Mouse (Mus musculus) lung, adult 2 months (tissue): Measurements from ENCODE around the gene Wnt5b. TPM values are rescaled to one million over a fixed set of nuclear protein-coding genes. Genes with fewer than 3 reads are reported as not detected.
A peak's percentile ranks its signal among the peaks of the same experiment; 100 is the strongest.

Experiments
- DNase-seq: peaks from one replicate; pipeline ENCODE4 v3.0.0; 2022
- H3K4me1 ChIP-seq: fragments of 200-500 bp; 2 replicates; pipeline ENCODE4 v1.6.1; 2011; ENCODE audit warnings: low read length; ENCODE audit not compliant: control insufficient read depth, insufficient read depth
- H3K4me3 ChIP-seq: fragments of 200-500 bp; replicated peaks from 2 replicates; pipeline ENCODE3; 2011; ENCODE audit warnings: low read depth, mild to moderate bottlenecking, control low read depth, low read length; ENCODE audit errors: extremely low read depth
- CTCF ChIP-seq: fragments of 200-500 bp; IDR thresholded peaks from 2 replicates; pipeline ENCODE4 v1.5.1; 2011; ENCODE audit warnings: mild to moderate bottlenecking, low read length, control low read depth; ENCODE audit not compliant: insufficient read depth
- POLR2A ChIP-seq: fragments of 200-500 bp; IDR thresholded peaks from 2 replicates; pipeline ENCODE4 v1.6.1; 2011; ENCODE audit warnings: low read depth, mild to moderate bottlenecking, control low read depth, low read length, borderline replicate concordance; ENCODE audit errors: extremely low read depth
- whole genome bisulfite sequencing: fragments of 180-500 bp; shearing (Covaris S2); methylation state at CpG from one replicate; pipeline ENCODE4 v1.1.7; 2018; 5-methylcytosine and 5-hydroxymethylcytosine counted together
- polyA plus RNA-seq: library from polyadenylated mRNA; depleted of rRNA; stranded (reverse); fragments of >200 nt; gene quantifications from 2 replicates; pipeline ENCODE4 v1.2.3, GENCODE M21; 2012

The Wnt5b gene
- polyA plus RNA-seq, 1 experiment, result 3.2 TPM

GRCm38 (mm10) chr6:119479343-119479875 is 64.7 kb downstream of the Wnt5b start, which contains the start of gene Fbxl14:
TSS of gene Fbxl14 (plus strand) at chr6:119479668.
- H3K4me1 ChIP-seq, result peaks cover 18% of the 10 kb centered on the region
- 6% methylated on average over 81 of the region's 101 CpGs for WGBS
- no peak for DNase-seq
- no peak for TF ChIP-seq CTCF
- 0 out of 2 replicates have a peak, but pooled peaks have one; percentile 27 for TF ChIP-seq POLR2A
- H3K4me3 ChIP-seq, result peak within 1 kb of the TSS; percentile 83

GRCm38 (mm10) chr6:119478560-119479342 is 65.4 kb downstream of the Wnt5b start:
- DNase-seq, result peak; percentile 89
- WGBS, result under 1% methylated on average over 44 of the region's 49 CpGs
- Histone ChIP-seq H3K4me3 (peak overlapping the region; percentile 83), H3K4me1 (peaks cover 18% of the 10 kb centered on the region)
- 0 out of 2 replicates have a peak, but pooled peaks have one; percentile 61 for TF ChIP-seq POLR2A
- TF ChIP-seq CTCF, result no peak

GRCm38 (mm10) chr6:119477686-119478310 is 66.3 kb downstream of the Wnt5b start:
- H3K4me1 ChIP-seq, result peaks cover 12% of the 10 kb centered on the region
- TF ChIP-seq POLR2A (no peak), CTCF (no peak)
- H3K4me3 ChIP-seq, result no peak overlapping the region
- 32% methylated on average over 13 of the region's 13 CpGs for WGBS
- DNase-seq, result no peak

- Histone ChIP-seq H3K4me1 (peaks cover 9% of the 10 kb centered on the region), H3K4me3 (no peak overlapping the region)
- DNase-seq, result no peak
- no peak for TF ChIP-seq POLR2A
- 80% methylated on average over 6 of the region's 6 CpGs for WGBS
Observed at GRCm38 (mm10) chr6:119475988-119476387, 68.2 kb downstream of the Wnt5b start.

- no peak for TF ChIP-seq CTCF
- no peak for TF ChIP-seq POLR2A
- 57% methylated on average over 4 of the region's 4 CpGs for WGBS
Observed at GRCm38 (mm10) chr6:119473992-119474391, 70.2 kb downstream of the Wnt5b start.

GRCm38 (mm10) chr6:119473446-119473845 is 70.7 kb downstream of the Wnt5b start:
- TF ChIP-seq CTCF (no peak), POLR2A (no peak)
- H3K4me3 ChIP-seq, result no peak overlapping the region
- WGBS, result 70% methylated on average over 7 of the region's 7 CpGs
- DNase-seq, result no peak
- peaks cover 5% of the 10 kb centered on the region for H3K4me1 ChIP-seq

More at GRCm38 (mm10) chr6:119473992-119474391, 70.2 kb downstream of the Wnt5b start:
- Histone ChIP-seq H3K4me1 (peaks cover 5% of the 10 kb centered on the region), H3K4me3 (no peak overlapping the region)
- DNase-seq, result no peak

- TF ChIP-seq CTCF (no peak), POLR2A (no peak)
- H3K4me3 ChIP-seq, result no peak overlapping the region
- peaks cover 2% of the 10 kb centered on the region; the same call in 1 of the 2 replicates for H3K4me1 ChIP-seq
- WGBS, result 43% methylated on average over 3 of the region's 3 CpGs
- no peak for DNase-seq
Observed at GRCm38 (mm10) chr6:119472705-119473104, 71.4 kb downstream of the Wnt5b start.

GRCm38 (mm10) chr6:119472135-119472534 is 72.0 kb downstream of the Wnt5b start:
- H3K4me1 ChIP-seq, result no peaks in the 10 kb centered on the region

GRCm38 (mm10) chr6:119470777-119471176 is 73.4 kb downstream of the Wnt5b start:
- TF ChIP-seq POLR2A (no peak), CTCF (no peak)
- WGBS, result 66% methylated on average over 3 of the region's 3 CpGs
- Histone ChIP-seq H3K4me3 (no peak overlapping the region), H3K4me1 (no peaks in the 10 kb centered on the region)
- DNase-seq, result no peak

More at GRCm38 (mm10) chr6:119472135-119472534, 72.0 kb downstream of the Wnt5b start:
- no peak overlapping the region for H3K4me3 ChIP-seq
- TF ChIP-seq POLR2A (no peak), CTCF (peak; percentile 78)
- peak; percentile 61 for DNase-seq
- 17% methylated on average over 5 of the region's 5 CpGs for WGBS
